In the genomic region with DNA sequence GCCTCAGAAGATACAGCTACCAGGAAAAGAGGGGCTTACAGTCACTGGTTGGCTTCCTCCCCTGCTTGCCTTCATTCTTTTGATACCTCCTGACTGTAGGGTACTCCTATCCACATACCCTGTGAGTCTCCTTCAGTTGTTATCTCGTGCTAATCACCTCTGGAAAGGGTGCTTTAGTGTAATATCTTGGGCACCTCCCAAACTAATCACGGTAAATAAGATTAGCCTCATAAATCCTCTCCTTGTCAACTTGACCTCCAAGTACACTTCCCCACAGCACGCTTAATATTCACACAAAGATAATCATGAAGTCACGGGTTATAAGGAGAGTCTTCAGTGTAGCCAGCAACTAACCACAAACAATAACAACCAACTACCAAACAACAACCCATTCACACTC, we compare ENCODE assay signal across 23 mouse cellular contexts. TPM values are rescaled to one million over a fixed set of nuclear protein-coding genes. Genes with fewer than 3 reads are reported as not detected.
A peak's percentile ranks its signal among the peaks of the same experiment; 100 is the strongest.
DNase-seq lines count a peak whose midpoint lies in the region; ATAC-seq and TF ChIP-seq lines count a peak whose summit lies in the region.
"Had no signal": no experiment of that assay in that cellular context is flagged by ENCODE, and none has a peak within 500 bp of the region (broad histone marks: within the 10 kb centered on the region; RNA-seq: fewer than 3 reads in every experiment).

No protein-coding gene starts in this region.

- TF ChIP-seq CTCF in MEL (IDR thresholded peaks at IDR 0.05 in 2 of 3, conservative IDR thresholded peaks at IDR 0.05 in 1 of 3; ENCODE audit: control insufficient read depth in 1 of 3, insufficient read depth in 1 of 3, low read depth in 2 of 3, low read length in 3 of 3, poor library complexity in 1 of 3, severe bottlenecking in 1 of 3), result no peak

- 53% methylated on average over 4 of the region's 4 CpGs for WGBS in intestine, embryonic 15.5 days
- WGBS in hindbrain, embryonic 12.5 days, result 86% methylated on average over 4 of the region's 4 CpGs

- H3K79me2 ChIP-seq in MEL (ENCODE audit: control insufficient read depth, insufficient read depth, low read length, poor library complexity), result no peaks in the 10 kb centered on the region

- H3K4me2 ChIP-seq in intestine, embryonic 15.5 days (replicated peaks), result no peak overlapping the region
- H3K4me2 ChIP-seq in hindbrain, embryonic 12.5 days (replicated peaks), result no peak overlapping the region
- H3K4me2 ChIP-seq: forebrain, embryonic 13.5 days; heart, embryonic 12.5 days; heart, embryonic 15.5 days; hindbrain, embryonic 15.5 days had no signal

- no peak overlapping the region for H3K9ac ChIP-seq in MEL (ENCODE audit: control insufficient read depth, low read depth, low read length, poor library complexity, severe bottlenecking)
- no peak overlapping the region for H3K9ac ChIP-seq in intestine, embryonic 15.5 days
- H3K9ac ChIP-seq in hindbrain, embryonic 12.5 days, result no peak overlapping the region
- H3K9ac ChIP-seq: forebrain, embryonic 13.5 days; heart, embryonic 12.5 days; heart, embryonic 15.5 days; hindbrain, embryonic 15.5 days had no signal

- H3K9me3 ChIP-seq in MEL (replicated peaks; ENCODE audit: insufficient read depth, low read length), result no peaks in the 10 kb centered on the region
- H3K9me3 ChIP-seq in intestine, embryonic 15.5 days, result no peaks in the 10 kb centered on the region
- no peaks in the 10 kb centered on the region for H3K9me3 ChIP-seq in hindbrain, embryonic 12.5 days (replicated peaks)
- H3K9me3 ChIP-seq: forebrain, embryonic 10.5 days; forebrain, embryonic 13.5 days; heart, embryonic 12.5 days; heart, embryonic 15.5 days; hindbrain, embryonic 15.5 days had no signal

- TF ChIP-seq POLR2A in MEL (IDR thresholded peaks at IDR 0.05; ENCODE audit: control insufficient read depth in 1 of 2, insufficient read depth in 1 of 2, low read depth in 1 of 2, low read length in 2 of 2, poor library complexity in 1 of 2), result no peak

- H3K4me3 ChIP-seq in MEL (ENCODE audit: control insufficient read depth in 1 of 2, insufficient read depth in 1 of 2, low read depth in 2 of 2, low read length in 2 of 2), result no peak overlapping the region
- no peak overlapping the region for H3K4me3 ChIP-seq in intestine, embryonic 15.5 days (replicated peaks)
- no peak overlapping the region for H3K4me3 ChIP-seq in hindbrain, embryonic 12.5 days
- H3K4me3 ChIP-seq: forebrain, embryonic 10.5 days; forebrain, embryonic 13.5 days; heart, embryonic 12.5 days; heart, embryonic 15.5 days; hindbrain, embryonic 15.5 days had no signal

- H3K27me3 ChIP-seq in MEL (ENCODE audit: control insufficient read depth in 1 of 2, insufficient read depth in 2 of 2, low read length in 2 of 2), result no peaks in the 10 kb centered on the region
- no peaks in the 10 kb centered on the region for H3K27me3 ChIP-seq in intestine, embryonic 15.5 days (replicated peaks)
- H3K27me3 ChIP-seq in hindbrain, embryonic 12.5 days, result peaks cover 3% of the 10 kb centered on the region; the same call in 1 of the 2 replicates
- H3K27me3 ChIP-seq: forebrain, embryonic 13.5 days; heart, embryonic 15.5 days; hindbrain, embryonic 15.5 days had no signal

- no peak overlapping the region for H3K27ac ChIP-seq in MEL (ENCODE audit: control insufficient read depth, low read depth, low read length)
- H3K27ac ChIP-seq in intestine, embryonic 15.5 days, result no peak overlapping the region
- no peak overlapping the region for H3K27ac ChIP-seq in hindbrain, embryonic 12.5 days
- H3K27ac ChIP-seq: forebrain, embryonic 10.5 days; forebrain, embryonic 13.5 days; heart, embryonic 15.5 days; hindbrain, embryonic 15.5 days had no signal

- peaks cover 0 to 5% of the 10 kb centered on the region in 2 experiments; a peak in 2 of 4 replicates for H3K36me3 ChIP-seq in MEL (ENCODE audit: control insufficient read depth in 1 of 2, insufficient read depth in 2 of 2, low read length in 2 of 2)
- no peaks in the 10 kb centered on the region for H3K36me3 ChIP-seq in intestine, embryonic 15.5 days
- H3K36me3 ChIP-seq in hindbrain, embryonic 12.5 days, result no peaks in the 10 kb centered on the region
- H3K36me3 ChIP-seq: forebrain, embryonic 10.5 days; heart, embryonic 12.5 days; heart, embryonic 15.5 days; hindbrain, embryonic 15.5 days had no signal

- peaks cover 0 to 2% of the 10 kb centered on the region in 2 experiments; a peak in 1 of 4 replicates for H3K4me1 ChIP-seq in MEL (ENCODE audit: control insufficient read depth in 1 of 2, insufficient read depth in 2 of 2, low read length in 2 of 2)
- 0 out of 2 replicates have a peak, but pooled peaks cover 4% of the 10 kb centered on the region for H3K4me1 ChIP-seq in intestine, embryonic 15.5 days (replicated peaks)
- H3K4me1 ChIP-seq in hindbrain, embryonic 12.5 days, result no peaks in the 10 kb centered on the region
- H3K4me1 ChIP-seq: forebrain, embryonic 13.5 days; heart, embryonic 12.5 days; heart, embryonic 15.5 days; hindbrain, embryonic 15.5 days had no signal

- no peak for DNase-seq in MEL (ENCODE audit: low read depth, low spot score)
- peak; percentile 18 for DNase-seq in retina, postnatal 1 day
- no peak for DNase-seq in lung, postnatal 14 days
- no peak for DNase-seq in ovary, postnatal 10 days (ENCODE audit: low spot score)
- DNase-seq: adrenal gland, adult 8-10 months; adrenal gland, postnatal 36 days; cerebellum, adult 18-20 months; cerebellum, adult 9-10 months; cerebellum, postnatal 14 days; gastrocnemius, postnatal 10 days; heart, adult 18-20 months; heart, postnatal 10 days; heart, postnatal 4 days had no signal

- TF ChIP-seq RAD21 in MEL (IDR thresholded peaks at IDR 0.05; ENCODE audit: low read depth, low read length), result no peak

- TF ChIP-seq EP300 in MEL (IDR thresholded peaks at IDR 0.05; ENCODE audit: low read depth in 1 of 2, low read length in 2 of 2), result 0 out of 4 replicates have a peak, but pooled peaks of 1 of the 2 experiments have one; percentile 18

- peak; percentile 19; the same call in 1 of the 2 replicates for ATAC-seq in intestine, embryonic 15.5 days
- ATAC-seq in hindbrain, embryonic 12.5 days (ENCODE audit: low FRiP score), result no peak
- ATAC-seq: activated CD4-positive, CD25-positive, alpha-beta regulatory T cell, adult 4 months; CD4-positive, CD25-positive, alpha-beta regulatory T cell, adult 4 months; forebrain, embryonic 13.5 days; forebrain, embryonic 16.5 days had no signal

TF ChIP-seq in MEL, 35 proteins besides CTCF, POLR2A, EP300 and RAD21:
- TF ChIP-seq BHLHE40 (IDR thresholded peaks at IDR 0.05; ENCODE audit: borderline replicate concordance, low read depth, low read length), result 0 out of 2 replicates have a peak, but pooled peaks have one; percentile 55
- TF ChIP-seq GABPA (IDR thresholded peaks at IDR 0.05; ENCODE audit: low read depth, low read length), result no peak
- no peak for TF ChIP-seq MAX (IDR thresholded peaks at IDR 0.05; ENCODE audit: low read length)
- TF ChIP-seq MAZ (IDR thresholded peaks at IDR 0.05; ENCODE audit: low read depth, low read length), result no peak
- peak; percentile 17; the same call in 1 of the 2 replicates for TF ChIP-seq ETS1 (IDR thresholded peaks at IDR 0.05; ENCODE audit: low read depth, low read length)
- no peak for TF ChIP-seq TAL1 (IDR thresholded peaks at IDR 0.05; ENCODE audit: low read length)
- TF ChIP-seq E2F4 (IDR thresholded peaks at IDR 0.05; ENCODE audit: borderline replicate concordance, low read depth, low read length), result no peak
- TF ChIP-seq JUND (IDR thresholded peaks at IDR 0.05; ENCODE audit: low read depth, low read length), result no peak
- peak; percentile 48; the same call in 1 of the 2 replicates for TF ChIP-seq GATA1 (IDR thresholded peaks at IDR 0.05; ENCODE audit: low read depth, low read length)
- TF ChIP-seq MXI1 (IDR thresholded peaks at IDR 0.05; ENCODE audit: low read depth, low read length), result no peak
- no peak for TF ChIP-seq KAT2A (conservative IDR thresholded peaks at IDR 0.05; ENCODE audit: low read depth, low read length)
- no peak for TF ChIP-seq MAFK (IDR thresholded peaks at IDR 0.05; ENCODE audit: borderline replicate concordance, low read depth, low read length)
- TF ChIP-seq HCFC1 (IDR thresholded peaks at IDR 0.05; ENCODE audit: low read depth, low read length), result no peak
- no peak for TF ChIP-seq POLR2AphosphoS2 (IDR thresholded peaks at IDR 0.05; ENCODE audit: low read length)
- TF ChIP-seq TBP (IDR thresholded peaks at IDR 0.05; ENCODE audit: low read depth, low read length), result no peak
- no peak for TF ChIP-seq MYC (IDR thresholded peaks at IDR 0.05; ENCODE audit: low read depth, low read length)
- TF ChIP-seq RCOR1 (IDR thresholded peaks at IDR 0.05; ENCODE audit: low read depth, low read length), result peak; percentile 88
- TF ChIP-seq ZMIZ1 (IDR thresholded peaks at IDR 0.05; ENCODE audit: low read depth, low read length), result no peak

RNA-seq across cellular contexts. Expression of a gene that starts 2.7 kb away (rescaled TPM):
- total RNA-seq in MEL (2012; rRNA removed), result 2.8 and 4.8 TPM in 2 replicates
- 1 to 10 TPM in 1 of 2 experiments, not detected in 1; 8.2 TPM for polyA plus RNA-seq in MEL (2012; ENCODE audit: insufficient read depth in 1 of 2, insufficient read length in 2 of 2, low read depth in 1 of 2, low replicate concordance in 2 of 2, missing spikeins in 1 of 2)
- 5.9 and 6.3 TPM in 2 replicates for polyA plus RNA-seq in intestine, embryonic 15.5 days (2015; fragmentation: Nextera tagmentation; extraction: Ambion mirVana)
- polyA plus RNA-seq in hindbrain, embryonic 12.5 days (2016; fragmentation: Nextera tagmentation; extraction: Ambion mirVana), result 15.0 and 16.7 TPM in 2 replicates

RNA-seq across cellular contexts. Expression of a gene that starts 40.0 kb away (rescaled TPM):
- total RNA-seq in MEL (2012; rRNA removed), result 84.7 and 102 TPM in 2 replicates
- polyA plus RNA-seq in MEL (2012; ENCODE audit: insufficient read depth in 1 of 2, insufficient read length in 2 of 2, low read depth in 1 of 2, low replicate concordance in 2 of 2, missing spikeins in 1 of 2), result 10 to 100 TPM in 1 of 2 experiments, not detected in 1; 81.2 TPM
- 55.7 and 60.4 TPM in 2 replicates for polyA plus RNA-seq in intestine, embryonic 15.5 days (2015; fragmentation: Nextera tagmentation; extraction: Ambion mirVana)
- 53.7 and 57.7 TPM in 2 replicates for polyA plus RNA-seq in hindbrain, embryonic 12.5 days (2016; fragmentation: Nextera tagmentation; extraction: Ambion mirVana)
